Mouse (Mus musculus) CH12.LX (cell line): ENCODE measurements around the gene Tmem81. TPM values are rescaled to one million over a fixed set of nuclear protein-coding genes. Genes with fewer than 3 reads are reported as not detected.

ENCODE experiments used
- DNase-seq: peaks from one replicate; pipeline ENCODE4 v3.0.0-alpha.2; 2013; ENCODE audit errors: extremely low read depth
- H3K27ac ChIP-seq: 2 replicates; pipeline ENCODE4 v1.5.1; 2012; ENCODE audit warnings: low read depth, mild to moderate bottlenecking, control low read depth, moderate library complexity; ENCODE audit not compliant: insufficient read depth
- H3K27me3 ChIP-seq: replicated peaks from 2 replicates; pipeline ENCODE3; 2012; ENCODE audit warnings: inconsistent platforms
- H3K36me3 ChIP-seq, 2 experiments: replicated peaks in 1 of 2; 2 replicates each; pipeline versions ENCODE3 to v1.6.1; 2012; ENCODE audit warnings: inconsistent platforms in 1 of 2, low read length in 1 of 2, mild to moderate bottlenecking in 1 of 2, mixed read lengths in 1 of 2, moderate library complexity in 1 of 2; ENCODE audit not compliant: control insufficient read depth in 1 of 2, insufficient read depth in 1 of 2
- H3K4me1 ChIP-seq, 2 experiments: 2 replicates each; pipeline ENCODE4 v1.6.1; 2012; ENCODE audit warnings: inconsistent platforms in 1 of 2, moderate library complexity in 1 of 2; ENCODE audit not compliant: insufficient read depth in 2 of 2, control insufficient read depth in 1 of 2
- H3K4me2 ChIP-seq: 2 replicates; pipeline ENCODE4 v1.6.1; 2012; ENCODE audit warnings: low read depth, mild to moderate bottlenecking, control low read depth; ENCODE audit not compliant: poor library complexity, insufficient read depth, severe bottlenecking
- H3K4me3 ChIP-seq, 3 experiments: fragments of 150-350 bp in 1 of 3; sonication (generic) in 1 of 3; replicated peaks in 1 of 3; 2 replicates each; pipeline versions ENCODE3 to v1.5.1; 2011 to 2012; ENCODE audit warnings: low read depth in 2 of 3, low read length in 2 of 3, mild to moderate bottlenecking in 2 of 3, moderate library complexity in 2 of 3, control low read depth in 1 of 3, improper control_type of control experiment in 1 of 3, inconsistent platforms in 1 of 3, mixed read lengths in 1 of 3; ENCODE audit not compliant: poor library complexity in 1 of 3
- H3K79me2 ChIP-seq: replicated peaks from 2 replicates; pipeline ENCODE4 v1.6.1; 2012; ENCODE audit warnings: mild to moderate bottlenecking, moderate library complexity; ENCODE audit not compliant: control insufficient read depth, poor library complexity, insufficient read depth, severe bottlenecking; ENCODE audit errors: extremely low read depth
- H3K9ac ChIP-seq: 2 replicates; pipeline ENCODE4 v1.6.1; 2012; ENCODE audit warnings: low read depth, mild to moderate bottlenecking, control low read depth, moderate library complexity; ENCODE audit not compliant: insufficient read depth
- H3K9me3 ChIP-seq: replicated peaks from 2 replicates; pipeline ENCODE3; 2012; ENCODE audit warnings: low read length, inconsistent platforms, mixed read lengths
- BHLHE40 ChIP-seq: IDR thresholded peaks from 2 replicates; pipeline ENCODE4 v1.6.1; 2011; ENCODE audit warnings: mild to moderate bottlenecking, low read depth, low read length, improper control_type of control experiment
- ELF1 ChIP-seq: IDR thresholded peaks from 2 replicates; pipeline ENCODE4 v1.6.1; 2014; ENCODE audit warnings: low read depth, mild to moderate bottlenecking, inconsistent platforms, low read length, improper control_type of control experiment
- EP300 ChIP-seq: IDR thresholded peaks from 2 replicates; pipeline ENCODE4 v1.6.1; 2011; ENCODE audit warnings: low read length, improper control_type of control experiment
- ETS1 ChIP-seq: conservative IDR thresholded peaks from 2 replicates; pipeline ENCODE4 v1.6.1; 2012; ENCODE audit warnings: low read depth, mild to moderate bottlenecking, inconsistent platforms, low read length, improper control_type of control experiment, moderate library complexity
- HCFC1 ChIP-seq: IDR thresholded peaks from 2 replicates; pipeline ENCODE4 v1.6.1; 2012; ENCODE audit warnings: low read depth, mild to moderate bottlenecking, inconsistent platforms, low read length, improper control_type of control experiment
- IRF4 ChIP-seq: IDR thresholded peaks from 2 replicates; pipeline ENCODE4 v1.6.1; 2014; ENCODE audit warnings: low read depth, mild to moderate bottlenecking, inconsistent platforms, low read length, improper control_type of control experiment
- JUND ChIP-seq: conservative IDR thresholded peaks from 2 replicates; pipeline ENCODE4 v1.6.1; 2011; ENCODE audit warnings: low read depth, low read length, improper control_type of control experiment
- MAFK ChIP-seq: IDR thresholded peaks from 2 replicates; pipeline ENCODE4 v1.6.1; 2011; ENCODE audit warnings: low read length, improper control_type of control experiment; ENCODE audit not compliant: insufficient replicate concordance
- MEF2A ChIP-seq: IDR thresholded peaks from 2 replicates; pipeline ENCODE4 v1.6.1; 2014; ENCODE audit warnings: low read depth, mild to moderate bottlenecking, inconsistent platforms, low read length, improper control_type of control experiment, borderline replicate concordance
- MYC ChIP-seq: IDR thresholded peaks from 2 replicates; pipeline ENCODE4 v1.6.1; 2011; ENCODE audit warnings: low read depth, mild to moderate bottlenecking, improper control_type of control experiment, low read length
- NRF1 ChIP-seq: IDR thresholded peaks from 2 replicates; pipeline ENCODE4 v1.6.1; 2014; ENCODE audit warnings: low read depth, mild to moderate bottlenecking, inconsistent platforms, low read length, improper control_type of control experiment, moderate library complexity
- POLR2A ChIP-seq: IDR thresholded peaks from 2 replicates; pipeline ENCODE4 v1.6.1; 2011; ENCODE audit warnings: low read depth, mild to moderate bottlenecking, improper control_type of control experiment, low read length
- RCOR1 ChIP-seq: conservative IDR thresholded peaks from 2 replicates; pipeline ENCODE4 v1.6.1; 2012; ENCODE audit warnings: low read depth, mild to moderate bottlenecking, inconsistent platforms, low read length, improper control_type of control experiment
- TCF12 ChIP-seq: IDR thresholded peaks from 2 replicates; pipeline ENCODE4 v1.6.1; 2014; ENCODE audit warnings: low read depth, mild to moderate bottlenecking, inconsistent platforms, low read length, improper control_type of control experiment
- UBTF ChIP-seq: IDR thresholded peaks from 2 replicates; pipeline ENCODE4 v1.6.1; 2012; ENCODE audit warnings: low read depth, mild to moderate bottlenecking, inconsistent platforms, low read length, improper control_type of control experiment, moderate library complexity
- USF1 ChIP-seq: IDR thresholded peaks from 2 replicates; pipeline ENCODE4 v1.6.1; 2014; ENCODE audit warnings: low read depth, mild to moderate bottlenecking, inconsistent platforms, low read length, improper control_type of control experiment
- ZKSCAN1 ChIP-seq: IDR thresholded peaks from 2 replicates; pipeline ENCODE4 v1.6.1; 2012; ENCODE audit warnings: low read depth, inconsistent platforms, low read length, improper control_type of control experiment, borderline replicate concordance
- ZMIZ1 ChIP-seq: IDR thresholded peaks from 2 replicates; pipeline ENCODE4 v1.6.1; 2012; ENCODE audit warnings: low read depth, mild to moderate bottlenecking, inconsistent platforms, low read length, improper control_type of control experiment
- ZNF384 ChIP-seq: IDR thresholded peaks from 2 replicates; pipeline ENCODE4 v1.6.1; 2012; ENCODE audit warnings: low read depth, low read length, improper control_type of control experiment, inconsistent platforms
- dilution Hi-C: fragments of 300-500 bp; cut with MboI; formaldehyde crosslinking; loops from 2 replicates; pipeline ENCODE4 v1.14.3; 2020; ENCODE audit warnings: low sequenced_read_pairs; ENCODE audit not compliant: extremely low pct_unique_long_range_greater_than_20kb, extremely low pct_ligation_motif_present
- in situ Hi-C: fragments of 300-500 bp; cut with MboI; formaldehyde crosslinking; loops from 3 replicates; pipeline ENCODE4 v1.14.3; 2019; ENCODE audit warnings: low sequenced_read_pairs, low pct_ligation_motif_present, low pct_unique_long_range_greater_than_20kb, mixed read lengths
- polyA plus RNA-seq: library from polyadenylated mRNA; unstranded; fragments of >175 nt; gene quantifications from 2 replicates; pipeline ENCODE4 v1.2.1, GENCODE M21; 2012; ENCODE audit warnings: low read depth; ENCODE audit not compliant: insufficient read length
- total RNA-seq, 2 experiments: library from RNA; depleted of rRNA; stranded (reverse); fragments of 300-350 nt in 1 of 2; fragments of >200 nt in 1 of 2; gene quantifications; 2 replicates each; pipeline ENCODE4 v1.2.3; 2012 to 2014

Tmem81 gene
- total and polyA plus RNA-seq, 3 experiments: 2.2 to 3.3 (median 2.8) TPM

DNA sequence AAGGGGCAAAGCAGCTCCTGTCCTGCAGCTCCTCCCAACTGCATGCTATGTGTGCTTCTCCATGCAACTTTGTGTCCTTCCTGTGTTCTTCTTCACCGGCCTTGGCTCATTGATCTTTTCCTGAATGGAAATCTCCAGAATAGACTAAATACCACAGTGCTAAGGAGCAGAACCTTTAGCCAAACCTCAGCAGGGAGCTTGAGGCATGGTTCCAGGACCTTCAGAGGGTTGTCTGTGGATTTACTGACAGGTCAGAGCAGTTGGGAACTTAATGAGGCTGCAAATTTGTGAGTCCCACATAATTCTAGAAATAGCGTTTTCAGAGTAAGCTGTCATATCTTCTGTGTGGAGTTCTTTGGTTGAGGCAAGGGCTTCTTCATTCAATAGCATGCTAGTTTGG lies 5.5 kb upstream of the Tmem81 start:
- Histone ChIP-seq H3K27me3 (no peaks in the 10 kb centered on the region), H3K36me3 (peaks cover 64 to 91% of the 10 kb centered on the region in 2 experiments), H3K4me3 (no peak overlapping the region), H3K79me2 (no peaks in the 10 kb centered on the region), H3K27ac (no peak overlapping the region), H3K9me3 (no peaks in the 10 kb centered on the region), H3K9ac (no peak overlapping the region), H3K4me1 (no peaks in the 10 kb centered on the region), H3K4me2 (no peak overlapping the region)
- DNase-seq: no peak
- dilution Hi-C loops (no loop called here), in situ Hi-C loops (no loop called here)
- TF ChIP-seq HCFC1 (no peak), ZNF384 (no peak), JUND (no peak), POLR2A (no peak), NRF1 (no peak), ETS1 (no peak), ZMIZ1 (no peak)

DNA sequence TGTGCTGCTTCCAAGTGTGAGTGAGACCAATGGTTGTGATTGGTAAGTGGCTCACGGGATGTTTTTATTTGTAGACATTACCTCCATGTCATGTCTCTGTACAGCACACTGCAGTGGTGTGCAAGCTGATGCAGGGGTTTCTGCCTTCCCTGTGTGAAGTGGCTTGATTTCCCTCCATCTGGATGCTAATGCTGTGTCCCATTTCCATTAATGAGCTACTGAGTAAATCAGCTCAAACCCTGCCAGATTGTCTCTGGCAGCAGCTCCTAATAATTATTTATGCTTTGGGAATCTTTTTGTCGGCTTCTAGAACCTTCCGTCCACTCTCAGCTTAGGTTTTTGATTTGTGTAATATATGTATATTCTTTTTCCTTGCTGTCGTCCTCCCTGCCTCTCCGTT lies 875 bp upstream of the Tmem81 start:
- H3K4me1 ChIP-seq: no peaks in the 10 kb centered on the region
- peaks cover 55 to 90% of the 10 kb centered on the region in 2 experiments for H3K36me3 ChIP-seq
- no peak for DNase-seq
- in situ Hi-C loops: no loop called here
- no peaks in the 10 kb centered on the region for H3K27me3 ChIP-seq
- TF ChIP-seq TCF12 (no peak), ZKSCAN1 (no peak), ELF1 (no peak), EP300 (no peak), MEF2A (no peak), MAFK (no peak), RCOR1 (no peak), IRF4 (no peak), ZNF384 (no peak), JUND (no peak), POLR2A (no peak), HCFC1 (no peak), MYC (no peak)
- no peak overlapping the region for H3K4me3 ChIP-seq
- no peaks in the 10 kb centered on the region for H3K79me2 ChIP-seq
- H3K27ac ChIP-seq: no peak overlapping the region
- H3K4me2 ChIP-seq: no peak overlapping the region
- no peak overlapping the region for H3K9ac ChIP-seq
- no peaks in the 10 kb centered on the region for H3K9me3 ChIP-seq
- dilution Hi-C loops: no loop called here

DNA sequence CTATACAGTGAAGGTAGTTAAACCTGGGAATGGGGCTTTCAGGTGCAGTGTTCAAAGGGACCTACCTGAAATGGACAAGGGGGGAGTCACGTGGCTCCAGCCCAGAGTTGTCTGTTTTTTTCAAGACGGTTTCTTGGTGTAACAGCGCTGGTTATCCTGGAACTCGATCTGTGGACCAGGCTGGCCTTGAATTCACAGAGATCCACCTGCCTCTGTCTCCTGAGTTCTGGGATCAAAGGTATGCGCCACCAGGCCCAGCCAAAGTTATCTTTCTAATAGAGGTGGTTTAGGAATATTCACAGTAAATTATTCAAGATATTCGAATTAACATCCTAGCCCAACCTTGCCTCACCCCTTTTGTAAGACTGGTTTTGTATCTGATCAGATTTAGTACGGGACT lies 626 bp downstream of the Tmem81 start:
- no peaks in the 10 kb centered on the region for H3K79me2 ChIP-seq
- H3K4me3 ChIP-seq: no peak overlapping the region
- in situ Hi-C loops (no loop called here), dilution Hi-C loops (no loop called here)
- no peak overlapping the region for H3K4me2 ChIP-seq
- TF ChIP-seq MYC (no peak), UBTF (no peak), USF1 (no peak), BHLHE40 (no peak)
- no peaks in the 10 kb centered on the region for H3K9me3 ChIP-seq
- no peak overlapping the region for H3K9ac ChIP-seq
- DNase-seq: no peak
- no peaks in the 10 kb centered on the region for H3K4me1 ChIP-seq
- no peak overlapping the region for H3K27ac ChIP-seq
- H3K27me3 ChIP-seq: no peaks in the 10 kb centered on the region
- peaks cover 45 to 76% of the 10 kb centered on the region in 2 experiments for H3K36me3 ChIP-seq
